Mouse (Mus musculus) testis, adult 2 months (tissue): Measurements from ENCODE around the gene Plk2.

Experiments
- CTCF ChIP-seq: fragments of 200-500 bp; IDR thresholded peaks from 2 replicates; pipeline ENCODE4 v1.5.1; 2012; ENCODE audit warnings: low read depth, mild to moderate bottlenecking, inconsistent platforms, low read length, moderate library complexity; ENCODE audit not compliant: control insufficient read depth, insufficient read depth, insufficient replicate concordance
- POLR2A ChIP-seq: fragments of 200-500 bp; IDR thresholded peaks from 2 replicates; pipeline ENCODE4 v1.6.1; 2012; ENCODE audit warnings: low read depth, mild to moderate bottlenecking, inconsistent platforms, low read length, moderate library complexity; ENCODE audit not compliant: control insufficient read depth

DNA sequence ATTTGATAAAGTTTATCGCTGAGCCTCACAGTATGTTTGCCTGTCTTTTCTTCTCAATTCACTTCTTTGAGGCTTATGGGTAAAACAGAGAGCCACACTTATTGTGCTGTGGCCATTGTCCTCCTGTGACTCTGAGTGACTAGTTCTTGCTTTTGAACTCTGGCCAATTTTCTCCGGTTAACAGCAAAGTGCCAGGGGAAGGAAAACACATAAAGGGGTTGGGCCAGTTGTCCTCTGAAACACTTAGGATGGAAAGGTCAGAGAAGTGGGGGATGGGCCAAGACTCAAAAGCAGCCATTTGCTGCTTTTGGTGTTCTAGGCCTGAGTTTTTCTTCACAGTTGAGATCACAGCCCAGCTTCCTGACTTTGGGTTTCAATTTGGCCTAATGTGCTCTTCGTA lies 50.0 kb downstream of the Plk2 start:
- TF ChIP-seq POLR2A (no peak), CTCF (no peak)
